Mouse (Mus musculus): ENCODE results near the gene Map6. TPM values are rescaled to one million over a fixed set of nuclear protein-coding genes. Genes with fewer than 3 reads are reported as not detected.
"Not testable (repeated sequence)": the region's sequence is repeated elsewhere in the genome, so short reads cannot be mapped to it uniquely, and the experiment has no call there.

Gene Map6
- polyA plus RNA-seq, 1 experiment = 77.7 TPM

DNA sequence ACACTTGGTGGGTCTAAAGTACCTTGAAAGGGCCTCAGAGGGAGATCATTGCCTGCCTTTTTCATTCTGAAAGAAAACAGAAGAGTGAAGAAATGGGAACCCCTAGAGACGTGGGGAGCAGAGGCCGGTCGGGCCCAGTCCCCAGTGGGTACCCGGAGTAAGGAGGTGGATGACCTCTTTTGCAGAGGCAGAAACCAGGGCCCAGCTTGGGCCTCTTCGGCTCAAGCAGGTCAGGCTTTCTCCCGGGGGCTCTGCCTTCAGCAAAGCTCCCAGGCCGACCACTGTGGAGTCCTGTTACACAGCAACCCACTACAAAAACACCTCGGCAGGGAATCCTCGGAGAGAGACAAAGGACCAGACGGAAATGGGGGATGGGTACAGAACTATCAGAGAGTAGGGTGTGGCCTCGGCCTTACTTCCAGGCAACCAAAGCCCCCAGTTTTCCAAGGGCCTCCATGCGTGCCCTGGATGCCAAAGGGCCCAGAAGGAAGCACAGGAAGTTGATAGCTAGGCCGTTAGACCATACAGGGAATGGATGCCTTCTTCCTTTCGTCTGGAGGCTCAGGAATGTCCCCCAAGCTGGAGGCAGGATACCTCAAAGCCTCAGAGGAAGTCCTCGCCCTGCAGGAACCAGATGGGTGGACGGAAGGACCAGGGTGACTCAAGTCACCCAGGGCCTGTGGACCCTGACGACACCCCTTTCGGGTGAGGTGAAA, 84.7 kb downstream of the Map6 start:
- no peak for DNase-seq (ENCODE audit: extremely low spot score in 1 of 2, low spot score in 1 of 2)

DNA sequence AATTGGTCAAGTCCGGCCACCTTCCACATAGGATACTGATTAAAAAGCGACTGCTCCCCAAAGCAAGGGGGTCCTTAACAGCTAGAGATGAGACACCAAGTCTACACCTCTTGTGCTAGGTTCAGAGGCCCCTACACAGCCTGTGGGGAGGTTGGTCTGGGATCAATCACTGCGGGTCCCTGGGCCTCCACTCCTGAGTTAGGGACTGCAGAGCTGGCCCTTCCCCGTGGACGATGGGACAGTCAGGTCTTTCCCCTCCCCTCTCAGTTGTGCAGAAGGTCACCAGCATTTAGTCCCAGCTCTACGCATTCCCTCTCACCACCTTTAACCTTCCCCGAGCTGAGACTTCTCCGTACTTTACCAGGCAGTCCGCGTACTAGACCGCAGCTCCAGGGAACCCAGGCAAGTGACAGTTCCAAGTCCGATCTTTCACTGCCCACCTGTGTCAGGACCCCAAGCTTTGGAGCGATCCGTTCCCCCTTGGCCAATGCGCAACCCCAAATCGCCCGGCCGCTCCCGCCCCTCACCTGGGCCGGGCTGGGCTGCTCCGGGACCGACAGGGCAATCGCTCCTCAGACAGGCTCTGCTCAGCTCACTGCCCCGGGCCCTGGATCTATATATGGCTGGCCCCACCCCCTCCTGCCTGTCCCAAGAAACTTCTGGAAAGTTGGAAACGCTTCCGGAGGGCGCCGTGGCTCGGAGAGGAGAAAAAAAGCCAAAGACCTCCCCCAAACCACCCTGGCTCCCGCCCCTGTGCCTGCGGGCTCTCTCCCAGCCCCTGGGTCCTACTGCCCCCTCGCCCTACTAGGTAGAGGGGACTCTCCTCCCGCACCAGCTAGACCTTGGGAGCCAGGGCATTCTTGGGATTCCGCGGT, 85.5 kb downstream of the Map6 start, which contains the start of gene Serpinh1:
Serpinh1 (minus strand) TSS at position 714 of the 875 bp plus-strand sequence.
- DNase-seq (ENCODE audit: extremely low spot score in 1 of 2, low spot score in 1 of 2) = peak in 1 of 2 experiments; percentile 48

GRCm38 (mm10) chr7:99355731-99356131, 88.5 kb downstream of the Map6 start:
- DNase-seq (ENCODE audit: extremely low spot score in 1 of 2, low spot score in 1 of 2) = peak; percentile 67 to 85

- DNase-seq (ENCODE audit: extremely low spot score in 1 of 2, low spot score in 1 of 2) = no peak
Observed at GRCm38 (mm10) chr7:99356244-99356930, 89.1 kb downstream of the Map6 start.

GRCm38 (mm10) chr7:99357201-99357600, 90.0 kb downstream of the Map6 start:
- DNase-seq (ENCODE audit: extremely low spot score in 1 of 2, low spot score in 1 of 2) = no peak

GRCm38 (mm10) chr7:99358371-99358770, 91.1 kb downstream of the Map6 start:
- no peak for DNase-seq (ENCODE audit: extremely low spot score in 1 of 2, low spot score in 1 of 2)

DNA sequence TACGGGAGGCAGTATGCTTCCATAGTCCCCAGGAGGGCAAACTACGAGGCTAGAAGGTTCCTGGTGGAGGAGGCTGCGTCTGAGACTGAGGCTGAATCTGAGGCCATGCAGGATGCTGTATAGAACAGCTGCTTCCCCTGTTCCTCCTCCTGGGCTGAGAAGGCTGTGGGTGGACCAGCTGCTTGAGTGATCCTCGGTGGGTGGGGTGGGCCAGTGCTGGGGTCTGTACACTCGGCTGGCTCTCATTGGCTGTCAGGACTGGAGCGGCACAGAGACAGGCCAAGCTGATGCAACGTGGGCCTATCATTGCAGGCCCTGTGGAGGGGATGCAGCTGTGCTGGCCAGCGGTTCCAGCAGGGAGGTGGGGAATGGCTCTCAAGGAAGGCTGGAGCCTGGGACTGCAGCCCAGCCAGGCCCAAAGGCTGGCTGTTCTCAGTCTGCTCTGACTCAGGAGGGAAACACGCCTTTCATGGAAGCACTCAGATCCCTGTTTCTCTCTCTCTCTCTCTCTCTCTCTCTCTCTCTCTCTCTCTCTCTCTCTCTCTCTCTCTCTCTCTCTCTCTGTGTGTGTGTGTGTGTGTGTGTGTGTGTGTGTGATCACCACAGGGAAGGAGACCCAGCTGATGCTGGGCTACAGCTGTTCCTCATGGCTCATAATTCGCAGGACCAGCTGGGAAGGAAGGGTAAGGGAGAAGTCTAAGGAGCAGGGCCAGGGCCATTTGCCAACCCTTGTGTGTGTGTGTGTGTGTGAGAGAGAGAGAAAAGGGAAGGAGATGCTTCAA, 93.0 kb downstream of the Map6 start:
- peak; percentile 64 to 75 for DNase-seq (ENCODE audit: extremely low spot score in 1 of 2, low spot score in 1 of 2)

DNA sequence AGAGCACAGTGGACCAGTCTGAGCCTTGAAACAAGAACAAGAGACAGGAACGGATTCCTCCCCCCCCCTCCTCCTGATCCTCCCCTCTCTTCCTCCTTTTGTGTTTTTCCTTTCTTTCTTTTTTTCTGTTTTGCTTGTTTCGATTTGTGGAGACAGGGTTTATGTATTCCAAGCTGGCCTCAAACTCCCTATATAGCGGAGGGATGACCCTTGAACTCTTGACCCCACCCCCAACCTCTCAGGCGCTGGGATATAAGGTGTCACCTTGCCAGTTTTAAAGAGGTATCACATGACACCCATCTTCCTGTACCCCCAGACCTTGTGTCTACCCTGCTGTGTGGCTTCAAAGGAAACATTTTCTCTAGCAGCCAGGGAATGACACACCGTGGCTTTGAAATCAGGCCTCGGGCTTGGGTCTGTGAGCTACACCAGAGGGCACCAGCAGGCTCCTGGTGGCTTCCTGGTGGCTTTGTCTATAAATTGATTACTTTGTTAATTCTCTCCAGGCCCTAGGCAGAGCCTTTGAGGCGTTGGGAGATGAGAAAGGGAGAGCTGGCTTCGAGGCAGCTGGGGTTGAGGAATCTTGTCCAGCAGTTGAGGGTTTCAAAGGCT, 93.7 kb downstream of the Map6 start:
- no peak for DNase-seq (ENCODE audit: extremely low spot score in 1 of 2, low spot score in 1 of 2)

GRCm38 (mm10) chr7:99362137-99362536, 94.9 kb downstream of the Map6 start:
- DNase-seq (ENCODE audit: extremely low spot score in 1 of 2, low spot score in 1 of 2) = no peak

GRCm38 (mm10) chr7:99365069-99365468, 97.8 kb downstream of the Map6 start:
- peak; percentile 56 to 91 for DNase-seq (ENCODE audit: extremely low spot score in 1 of 2, low spot score in 1 of 2)

DNA sequence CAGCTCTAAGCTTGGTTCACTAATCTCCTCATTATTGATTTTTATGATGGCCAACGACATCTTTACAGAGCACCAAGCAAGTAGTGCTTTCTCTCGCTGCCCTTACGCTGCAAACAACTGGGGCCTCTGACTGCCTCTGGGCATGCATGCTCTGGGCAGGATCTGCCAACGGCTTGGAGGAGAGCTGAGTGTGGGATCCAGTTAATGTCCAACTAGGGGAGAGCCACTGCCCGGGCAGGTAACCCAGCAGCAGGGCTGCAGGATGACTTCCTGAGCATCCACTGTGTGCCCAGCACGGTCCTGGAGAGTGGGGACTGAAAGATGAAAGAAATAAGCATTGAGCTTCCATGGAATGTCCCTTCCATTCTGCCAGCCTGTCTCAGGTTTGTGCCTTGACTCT, 99.5 kb downstream of the Map6 start:
- DNase-seq (ENCODE audit: extremely low spot score in 1 of 2, low spot score in 1 of 2) = no peak

DNA sequence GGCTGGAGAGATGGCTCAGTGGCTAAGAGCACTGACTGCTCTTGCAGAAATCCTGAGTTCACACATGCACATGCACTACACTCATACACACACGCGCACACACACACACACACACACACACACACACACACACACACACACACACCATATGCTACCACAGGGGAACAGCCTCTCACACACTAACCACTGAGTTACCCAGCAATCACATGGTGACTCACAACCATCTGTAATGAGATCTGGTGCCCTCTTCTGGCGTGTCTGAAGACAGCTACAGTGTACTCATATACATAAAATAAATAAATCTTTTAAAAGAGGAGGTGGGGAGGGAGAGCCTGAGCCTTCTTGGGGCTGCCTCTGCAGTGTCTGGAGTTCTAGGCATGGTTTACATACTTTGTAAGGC, 107.1 kb downstream of the Map6 start:
- not testable (repeated sequence) for DNase-seq (ENCODE audit: extremely low spot score in 1 of 2, low spot score in 1 of 2)

- DNase-seq (ENCODE audit: extremely low spot score in 1 of 2, low spot score in 1 of 2) = peak in 1 of 2 experiments; percentile 92
Observed at GRCm38 (mm10) chr7:99375455-99375854, 108.2 kb downstream of the Map6 start.

DNA sequence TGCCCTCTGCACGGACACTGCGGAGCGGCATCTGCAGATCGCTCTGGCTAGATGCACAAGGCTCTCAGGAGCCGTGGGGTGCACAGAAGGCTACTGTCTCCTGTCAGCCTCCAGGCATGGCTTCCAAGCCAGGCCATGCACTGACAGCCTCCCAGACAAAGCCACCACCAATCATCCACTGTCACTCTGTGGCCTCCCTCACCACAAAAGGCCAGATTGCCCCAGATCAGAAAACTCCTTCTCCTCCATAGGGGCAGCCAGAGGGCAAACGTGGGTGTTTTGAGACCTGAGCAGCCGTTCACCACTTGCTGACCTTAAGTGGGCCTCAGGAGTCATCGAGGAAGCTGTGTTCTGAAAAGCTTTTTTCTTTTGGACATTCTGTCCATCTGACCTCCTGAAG, 111.6 kb downstream of the Map6 start:
- DNase-seq (ENCODE audit: extremely low spot score in 1 of 2, low spot score in 1 of 2) = no peak

- peak; percentile 46 to 66 for DNase-seq (ENCODE audit: extremely low spot score in 1 of 2, low spot score in 1 of 2)
Observed at GRCm38 (mm10) chr7:99380491-99381213, 113.4 kb downstream of the Map6 start.

GRCm38 (mm10) chr7:99381214-99382087, 114.2 kb downstream of the Map6 start, which contains the start of gene Gdpd5:
TSS of gene Gdpd5 (plus strand) at chr7:99381414.
- DNase-seq (ENCODE audit: extremely low spot score in 1 of 2, low spot score in 1 of 2) = peak; percentile 95 to 99

DNA sequence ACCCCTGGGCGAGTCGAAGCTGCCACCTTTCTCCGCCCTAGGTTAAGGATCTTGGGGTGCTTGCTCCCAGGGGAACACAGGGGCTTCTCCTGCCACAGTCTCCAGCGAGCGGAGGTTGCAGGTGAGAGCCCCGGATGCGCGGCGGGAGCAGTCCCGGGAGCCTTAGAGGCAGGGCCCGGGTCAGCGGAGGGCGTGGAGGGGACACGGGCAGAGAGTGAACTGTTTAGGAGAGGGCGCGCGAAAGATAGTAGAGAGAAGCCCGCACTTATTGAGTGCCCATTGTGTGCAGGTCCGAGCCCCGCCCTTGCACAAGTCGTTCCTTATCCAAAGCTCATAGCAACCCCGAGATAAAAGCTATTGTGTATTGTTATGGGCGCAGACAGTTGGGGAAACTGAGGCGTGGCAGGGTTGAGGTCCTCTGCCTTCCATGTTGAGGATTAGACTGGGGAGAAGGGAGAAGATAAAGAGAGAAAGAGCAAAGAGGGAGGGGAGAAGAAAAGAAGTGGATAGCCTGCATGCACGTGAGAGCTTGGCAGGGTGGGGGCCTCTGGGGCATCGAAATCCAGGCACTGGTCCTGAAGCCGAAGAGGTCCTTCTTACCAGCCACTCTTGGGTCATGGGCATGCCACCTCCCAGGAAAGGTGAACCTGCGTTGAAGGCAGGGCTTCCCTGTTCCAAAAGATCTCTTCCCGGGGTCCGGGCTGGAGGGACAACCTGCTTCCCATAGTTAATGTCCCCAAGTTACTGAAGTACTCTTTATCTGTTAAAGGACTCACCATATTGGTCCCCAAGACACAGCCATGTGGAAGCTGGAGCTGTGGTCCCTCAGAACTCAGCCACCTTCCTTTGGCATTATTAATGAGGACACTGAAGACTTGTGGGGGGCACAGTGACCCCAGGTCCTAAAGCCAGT, 115.1 kb downstream of the Map6 start:
- no peak for DNase-seq (ENCODE audit: extremely low spot score in 1 of 2, low spot score in 1 of 2)
